Mouse (Mus musculus) liver, adult 2 months (tissue): ENCODE results near the gene Rspry1. TPM values are rescaled to one million over a fixed set of nuclear protein-coding genes. Genes with fewer than 3 reads are reported as not detected.

Experiments used
- DNase-seq: peaks from one replicate; pipeline ENCODE4 v3.0.0-alpha.2; 2011; ENCODE audit warnings: low read depth, low spot score; ENCODE audit errors: extremely low read depth
- H3K27ac ChIP-seq: fragments of 200-500 bp; replicated peaks from 2 replicates; pipeline ENCODE4 v1.5.1; 2012; ENCODE audit warnings: low read depth, mild to moderate bottlenecking, control low read depth, inconsistent platforms, low read length; ENCODE audit not compliant: insufficient read depth
- H3K27me3 ChIP-seq: fragments of 200-500 bp; 2 replicates; pipeline ENCODE4 v1.6.1; 2012; ENCODE audit warnings: mild to moderate bottlenecking, moderate library complexity, low read length, inconsistent platforms; ENCODE audit not compliant: control insufficient read depth, insufficient read depth
- H3K36me3 ChIP-seq: fragments of 200-500 bp; 2 replicates; pipeline ENCODE4 v1.6.1; 2012; ENCODE audit warnings: low read length, inconsistent platforms; ENCODE audit not compliant: control insufficient read depth, insufficient read depth
- H3K4me1 ChIP-seq: fragments of 200-500 bp; 2 replicates; pipeline ENCODE4 v1.6.1; 2011; ENCODE audit warnings: low read length; ENCODE audit not compliant: control insufficient read depth, insufficient read depth
- H3K4me3 ChIP-seq: fragments of 200-500 bp; 2 replicates; pipeline ENCODE4 v1.5.1; 2011; ENCODE audit warnings: low read depth, mild to moderate bottlenecking, control low read depth, low read length, moderate library complexity; ENCODE audit not compliant: insufficient read depth
- H3K79me2 ChIP-seq: fragments of 200-500 bp; 2 replicates; pipeline ENCODE4 v1.6.1; 2012; ENCODE audit warnings: inconsistent platforms, mild to moderate bottlenecking, low read length, moderate library complexity; ENCODE audit not compliant: control insufficient read depth, insufficient read depth
- H3K9ac ChIP-seq: fragments of 200-500 bp; 2 replicates; pipeline ENCODE4 v1.6.1; 2012; ENCODE audit warnings: low read depth, mild to moderate bottlenecking, control low read depth, inconsistent platforms, low read length
- CTCF ChIP-seq: fragments of 200-500 bp; IDR thresholded peaks from 2 replicates; pipeline ENCODE4 v1.5.1; 2011; ENCODE audit warnings: low read depth, low read length, control low read depth
- POLR2A ChIP-seq: fragments of 200-500 bp; IDR thresholded peaks from 2 replicates; pipeline ENCODE4 v1.6.1; 2011; ENCODE audit warnings: low read length, control low read depth; ENCODE audit not compliant: insufficient read depth; ENCODE audit errors: extremely low read depth
- WGBS: fragments of 180-500 bp; shearing (Covaris S2); methylation state at CpG from one replicate; pipeline ENCODE4 v1.1.7; 2018; 5-methylcytosine and 5-hydroxymethylcytosine counted together
- polyA plus RNA-seq: library from polyadenylated mRNA; depleted of rRNA; stranded (reverse); fragments of >200 nt; gene quantifications from 2 replicates; pipeline ENCODE4 v1.2.3, GENCODE M21; 2012
- total RNA-seq: library from RNA; depleted of rRNA; stranded (reverse); fragments of >200 nt; gene quantifications from 2 replicates; pipeline ENCODE4 v1.2.3, GENCODE M21; 2014

Rspry1 gene
- total and polyA plus RNA-seq, 2 experiments = 5.7 to 21.4 TPM

GRCm38 (mm10) chr8:94680414-94680813, 78.7 kb downstream of the Rspry1 start:
- 92% methylated on average over 3 of the region's 3 CpGs for WGBS
- H3K27me3 ChIP-seq = no peaks in the 10 kb centered on the region
- TF ChIP-seq CTCF (peak; percentile 24; the same call in 1 of the 2 replicates), POLR2A (no peak)

GRCm38 (mm10) chr8:94682732-94683524, 81.2 kb downstream of the Rspry1 start:
- WGBS = 62% methylated on average over 16 of the region's 16 CpGs
- peak; percentile 57 for DNase-seq
- peaks cover 16% of the 10 kb centered on the region; the same call in 1 of the 2 replicates for H3K79me2 ChIP-seq
- no peaks in the 10 kb centered on the region for H3K27me3 ChIP-seq
- no peak overlapping the region for H3K27ac ChIP-seq
- H3K4me1 ChIP-seq = peaks cover 12% of the 10 kb centered on the region
- H3K9ac ChIP-seq = no peak overlapping the region
- no peak overlapping the region for H3K4me3 ChIP-seq
- no peaks in the 10 kb centered on the region for H3K36me3 ChIP-seq
- TF ChIP-seq CTCF = no peak
- no peak for TF ChIP-seq POLR2A

More at GRCm38 (mm10) chr8:94680414-94680813, 78.7 kb downstream of the Rspry1 start:
- Histone ChIP-seq H3K4me3 (no peak overlapping the region), H3K36me3 (peaks cover 2% of the 10 kb centered on the region; the same call in 1 of the 2 replicates), H3K27ac (no peak overlapping the region), H3K79me2 (peaks cover 15% of the 10 kb centered on the region; the same call in 1 of the 2 replicates), H3K4me1 (peaks cover 5% of the 10 kb centered on the region; the same call in 1 of the 2 replicates), H3K9ac (no peak overlapping the region)
- no peak for DNase-seq

GRCm38 (mm10) chr8:94684287-94684686, 82.5 kb downstream of the Rspry1 start:
- Histone ChIP-seq H3K9ac (no peak overlapping the region), H3K27me3 (no peaks in the 10 kb centered on the region), H3K4me1 (peaks cover 12% of the 10 kb centered on the region), H3K27ac (no peak overlapping the region), H3K36me3 (no peaks in the 10 kb centered on the region), H3K4me3 (no peak overlapping the region), H3K79me2 (peaks cover 17% of the 10 kb centered on the region; the same call in 1 of the 2 replicates)
- no peak for DNase-seq
- TF ChIP-seq POLR2A (no peak), CTCF (no peak)
- 93% methylated on average over 4 of the region's 4 CpGs for WGBS

- Histone ChIP-seq H3K36me3 (no peaks in the 10 kb centered on the region), H3K27ac (peak overlapping the region; percentile 65), H3K4me3 (no peak overlapping the region), H3K9ac (peak overlapping the region; percentile 34; the same call in 1 of the 2 replicates), H3K4me1 (peaks cover 12% of the 10 kb centered on the region), H3K27me3 (no peaks in the 10 kb centered on the region), H3K79me2 (peaks cover 19% of the 10 kb centered on the region; the same call in 1 of the 2 replicates)
- no peak for TF ChIP-seq POLR2A
- no peak for TF ChIP-seq CTCF
- 30% methylated on average over 9 of the region's 9 CpGs for WGBS
- DNase-seq = peak; percentile 98
Observed at GRCm38 (mm10) chr8:94685953-94686352, 84.2 kb downstream of the Rspry1 start.

GRCm38 (mm10) chr8:94694701-94695100, 93.0 kb downstream of the Rspry1 start:
- 32% methylated on average over 6 of the region's 6 CpGs for WGBS
- Histone ChIP-seq H3K27ac (no peak overlapping the region), H3K36me3 (no peaks in the 10 kb centered on the region), H3K79me2 (peaks cover 25% of the 10 kb centered on the region; the same call in 1 of the 2 replicates), H3K27me3 (no peaks in the 10 kb centered on the region), H3K4me1 (peaks cover 9% of the 10 kb centered on the region), H3K4me3 (peak overlapping the region; percentile 7; the same call in 1 of the 2 replicates), H3K9ac (no peak overlapping the region)
- no peak for DNase-seq
- TF ChIP-seq POLR2A = no peak

- peak; percentile 77 for DNase-seq
- Histone ChIP-seq H3K27me3 (no peaks in the 10 kb centered on the region), H3K4me3 (peak overlapping the region; percentile 75), H3K4me1 (peaks cover 9% of the 10 kb centered on the region), H3K79me2 (peaks cover 25% of the 10 kb centered on the region; the same call in 1 of the 2 replicates), H3K27ac (peak overlapping the region; percentile 82), H3K36me3 (no peaks in the 10 kb centered on the region), H3K9ac (peak overlapping the region; percentile 87)
- 2% methylated on average over 31 of the region's 31 CpGs for WGBS
- TF ChIP-seq CTCF (no peak), POLR2A (no peak)
Observed at GRCm38 (mm10) chr8:94695341-94695993, 93.7 kb downstream of the Rspry1 start.
